Mouse (Mus musculus) left cerebral cortex, postnatal 25 days (tissue): ENCODE results near the gene Fgfr1op. TPM values are rescaled to one million over a fixed set of nuclear protein-coding genes. Genes with fewer than 3 reads are reported as not detected.

ENCODE experiments used
- total RNA-seq, 2 experiments: library from RNA; stranded (reverse); gene quantifications; 2 replicates each; pipeline ENCODE4 v1.2.3; 2021

Fgfr1op gene
- total RNA-seq, 2 experiments from 2014 or later, result 19.5 to 21.5 TPM

Other genes starting within 250 kb of the Fgfr1op start
- gene Tagap, start 239.5 kb upstream of the Fgfr1op start, total RNA-seq, result 1 to 10 TPM; 4.9 to 5.8 TPM
- gene Rsph3a, start 219.9 kb upstream of the Fgfr1op start, total RNA-seq, result 10 to 100 TPM; 28.1 to 28.4 TPM
- gene Gm49673, start 17.7 kb upstream of the Fgfr1op start, total RNA-seq, result under 1 TPM; 0.14 to 0.28 TPM
- 1 to 10 TPM; 4.1 to 4.9 TPM for gene Rnaset2a, start 17.4 kb upstream of the Fgfr1op start, total RNA-seq
- gene Ccr6, start 70.5 kb downstream of the Fgfr1op start, total RNA-seq, result not detected
- 100 to 1,000 TPM; 183 to 190 TPM for gene Mpc1, start 117.4 kb downstream of the Fgfr1op start, total RNA-seq
- 10 to 100 TPM; 57.1 to 64.1 TPM for gene Sft2d1, start 145.6 kb downstream of the Fgfr1op start, total RNA-seq
- gene Prr18, start 172.0 kb downstream of the Fgfr1op start, total RNA-seq, result 10 to 100 TPM; 12.2 to 15.7 TPM
- under 1 TPM; 0.41 to 0.55 TPM for gene T2, start 190.5 kb downstream of the Fgfr1op start, total RNA-seq